8 mouse cellular contexts compared by ENCODE assay signal in genomic region chr1:184844326-184845066, GRCm38 (mm10). TPM values are rescaled to one million over a fixed set of nuclear protein-coding genes. Genes with fewer than 3 reads are reported as not detected.
DNase-seq lines count a peak whose midpoint lies in the region; ATAC-seq and TF ChIP-seq lines count a peak whose summit lies in the region.

No protein-coding gene starts in this region.

- no peak for ATAC-seq in forebrain, embryonic 13.5 days
- no peak for ATAC-seq in intestine, embryonic 16.5 days
- no peak for ATAC-seq in stomach, embryonic 14.5 days (ENCODE audit: insufficient number of reproducible peaks, insufficient read depth, low FRiP score, low read depth)

- peak overlapping the region; percentile 79 for H3K4me3 ChIP-seq in ES-Bruce4 (ENCODE audit: low read depth, low read length)
- H3K4me3 ChIP-seq in forebrain, embryonic 13.5 days: peak overlapping the region; percentile 82
- H3K4me3 ChIP-seq in intestine, embryonic 16.5 days (ENCODE audit: low read length): peak overlapping the region; percentile 86
- H3K4me3 ChIP-seq in stomach, embryonic 14.5 days (ENCODE audit: low read depth, low read length): peak overlapping the region; percentile 85

- 24% methylated on average over 15 of the region's 15 CpGs for WGBS in forebrain, embryonic 13.5 days
- WGBS in intestine, embryonic 16.5 days: 16% methylated on average over 15 of the region's 15 CpGs
- WGBS in stomach, embryonic 14.5 days: 18% methylated on average over 15 of the region's 15 CpGs

- no peak for TF ChIP-seq POLR2A in ES-Bruce4 (IDR thresholded peaks at IDR 0.05; ENCODE audit: insufficient read depth, low read length)

- H3K27ac ChIP-seq in ES-Bruce4 (ENCODE audit: insufficient read depth, low read length): no peak overlapping the region
- no peak overlapping the region for H3K27ac ChIP-seq in forebrain, embryonic 13.5 days
- H3K27ac ChIP-seq in intestine, embryonic 16.5 days (ENCODE audit: low read length): peak overlapping the region; percentile 96
- peak overlapping the region; percentile 35; the same call in 1 of the 2 replicates for H3K27ac ChIP-seq in stomach, embryonic 14.5 days (ENCODE audit: low read length)

- peak overlapping the region; percentile 47 for H3K9ac ChIP-seq in ES-Bruce4 (ENCODE audit: low read depth, poor library complexity, severe bottlenecking)
- peak overlapping the region; percentile 83 for H3K9ac ChIP-seq in forebrain, embryonic 13.5 days
- H3K9ac ChIP-seq in intestine, embryonic 16.5 days (ENCODE audit: low read depth, low read length): peak overlapping the region; percentile 93
- 0 out of 2 replicates have a peak overlapping the region, but pooled peaks have one; percentile 21 for H3K9ac ChIP-seq in stomach, embryonic 14.5 days (replicated peaks; ENCODE audit: low read depth, low read length)

- DNase-seq in embryo, embryonic 11 days: peak; percentile 23
- no peak for DNase-seq in embryo, embryonic 10.5 days (ENCODE audit: low spot score)
- peak; percentile 76 for DNase-seq in lung, postnatal 10 days
- DNase-seq in right cerebral cortex, postnatal 14 days: no peak

- no peaks in the 10 kb centered on the region for H3K27me3 ChIP-seq in ES-Bruce4 (ENCODE audit: control insufficient read depth, insufficient read depth, low read length, poor library complexity, severe bottlenecking)
- H3K27me3 ChIP-seq in forebrain, embryonic 13.5 days: peaks cover 30% of the 10 kb centered on the region; the same call in 1 of the 2 replicates
- no peaks in the 10 kb centered on the region for H3K27me3 ChIP-seq in intestine, embryonic 16.5 days (replicated peaks; ENCODE audit: control insufficient read depth, insufficient read depth, low read length)
- no peaks in the 10 kb centered on the region for H3K27me3 ChIP-seq in stomach, embryonic 14.5 days (ENCODE audit: control insufficient read depth, insufficient read depth, low read length)

- TF ChIP-seq CTCF in ES-Bruce4 (IDR thresholded peaks at IDR 0.05; ENCODE audit: low read depth, low read length): no peak

- no peak for TF ChIP-seq EP300 in ES-Bruce4 (IDR thresholded peaks at IDR 0.05; ENCODE audit: insufficient read depth, low read depth, low read length)

- no peaks in the 10 kb centered on the region for H3K9me3 ChIP-seq in ES-Bruce4 (replicated peaks; ENCODE audit: control insufficient read depth, insufficient read depth, low read length, poor library complexity, severe bottlenecking)
- no peaks in the 10 kb centered on the region for H3K9me3 ChIP-seq in forebrain, embryonic 13.5 days (replicated peaks)
- H3K9me3 ChIP-seq in intestine, embryonic 16.5 days (ENCODE audit: control insufficient read depth, low read length): no peaks in the 10 kb centered on the region
- no peaks in the 10 kb centered on the region for H3K9me3 ChIP-seq in stomach, embryonic 14.5 days (ENCODE audit: control insufficient read depth, low read depth, low read length)

- peak overlapping the region; percentile 85 for H3K4me2 ChIP-seq in forebrain, embryonic 13.5 days
- H3K4me2 ChIP-seq in intestine, embryonic 16.5 days (ENCODE audit: low read depth, low read length): peak overlapping the region; percentile 88
- peak overlapping the region; percentile 91 for H3K4me2 ChIP-seq in stomach, embryonic 14.5 days (replicated peaks; ENCODE audit: low read depth, low read length)

- no peaks in the 10 kb centered on the region for H3K4me1 ChIP-seq in ES-Bruce4 (ENCODE audit: control insufficient read depth, insufficient read depth, low read length)
- H3K4me1 ChIP-seq in forebrain, embryonic 13.5 days: peaks cover 30% of the 10 kb centered on the region
- peaks cover 18% of the 10 kb centered on the region for H3K4me1 ChIP-seq in intestine, embryonic 16.5 days (ENCODE audit: control insufficient read depth, insufficient read depth, low read length)
- H3K4me1 ChIP-seq in stomach, embryonic 14.5 days (ENCODE audit: control insufficient read depth, insufficient read depth, low read length): peaks cover 4% of the 10 kb centered on the region; the same call in 1 of the 2 replicates

- no peaks in the 10 kb centered on the region for H3K36me3 ChIP-seq in ES-Bruce4 (ENCODE audit: control insufficient read depth, insufficient read depth, low read length, poor library complexity, severe bottlenecking)
- H3K36me3 ChIP-seq in forebrain, embryonic 13.5 days (ENCODE audit: poor library complexity, severe bottlenecking): 0 out of 2 replicates have a peak, but pooled peaks cover 6% of the 10 kb centered on the region
- H3K36me3 ChIP-seq in intestine, embryonic 16.5 days (ENCODE audit: control insufficient read depth, insufficient read depth, low read length): peaks cover 4% of the 10 kb centered on the region; the same call in 1 of the 2 replicates
- H3K36me3 ChIP-seq in stomach, embryonic 14.5 days (ENCODE audit: control insufficient read depth, insufficient read depth, low read length): no peaks in the 10 kb centered on the region

RNA-seq across cellular contexts. Expression of gene Marc2, which starts 1.8 kb away (rescaled TPM):
- 70.9 and 77.4 TPM in 2 replicates for polyA plus RNA-seq in ES-Bruce4 (2011; ENCODE audit: insufficient read depth, insufficient read length, low read depth, missing spikeins)
- polyA plus RNA-seq in forebrain, embryonic 13.5 days (2015; fragmentation: Nextera tagmentation; extraction: Ambion mirVana): 100 and 103 TPM in 2 replicates
- 404 and 475 TPM in 2 replicates for polyA plus RNA-seq in intestine, embryonic 16.5 days (2015; fragmentation: Nextera tagmentation; extraction: Ambion mirVana)
- 174 and 197 TPM in 2 replicates for polyA plus RNA-seq in stomach, embryonic 14.5 days (2014; fragmentation: Nextera tagmentation; extraction: Ambion mirVana)

RNA-seq across cellular contexts. Expression of gene Marc1, which starts 33.4 kb away (rescaled TPM):
- not detected in 2 replicates for polyA plus RNA-seq in ES-Bruce4 (2011; ENCODE audit: insufficient read depth, insufficient read length, low read depth, missing spikeins)
- 0.22 TPM in 1 of 2 replicates, not detected in the other for polyA plus RNA-seq in forebrain, embryonic 13.5 days (2015; fragmentation: Nextera tagmentation; extraction: Ambion mirVana)
- 1.1 and 1.5 TPM in 2 replicates for polyA plus RNA-seq in intestine, embryonic 16.5 days (2015; fragmentation: Nextera tagmentation; extraction: Ambion mirVana)
- 0.20 TPM in 1 of 2 replicates, not detected in the other for polyA plus RNA-seq in stomach, embryonic 14.5 days (2014; fragmentation: Nextera tagmentation; extraction: Ambion mirVana)

RNA-seq across cellular contexts. Expression of gene C130074G19Rik, which starts 38.5 kb away (rescaled TPM):
- 4.8 and 6.2 TPM in 2 replicates for polyA plus RNA-seq in ES-Bruce4 (2011; ENCODE audit: insufficient read depth, insufficient read length, low read depth, missing spikeins)
- polyA plus RNA-seq in forebrain, embryonic 13.5 days (2015; fragmentation: Nextera tagmentation; extraction: Ambion mirVana): 0.89 and 1.0 TPM in 2 replicates
- polyA plus RNA-seq in intestine, embryonic 16.5 days (2015; fragmentation: Nextera tagmentation; extraction: Ambion mirVana): 1.8 and 2.0 TPM in 2 replicates
- 1.9 and 2.1 TPM in 2 replicates for polyA plus RNA-seq in stomach, embryonic 14.5 days (2014; fragmentation: Nextera tagmentation; extraction: Ambion mirVana)

Comparison
In these comparisons a context has a peak if more than half of its experiments do, and no peak if none do; other contexts are left out.
1. DNase-seq: peak in embryo, embryonic 11 days (single experiment) and lung, postnatal 10 days (single experiment); none in embryo, embryonic 10.5 days (single experiment) and right cerebral cortex, postnatal 14 days (single experiment).
2. H3K27ac ChIP-seq: peak in intestine, embryonic 16.5 days (single experiment) and stomach, embryonic 14.5 days (single experiment); none in ES-Bruce4 (single experiment) and forebrain, embryonic 13.5 days (single experiment).
3. H3K9ac ChIP-seq: peak in every context shown above with its lines; median percentile 93 in intestine, embryonic 16.5 days; 83 in forebrain, embryonic 13.5 days; 47 in ES-Bruce4; 21 in stomach, embryonic 14.5 days.
4. Peak in every context shown above with its lines, with median percentiles within 50 percentile points of each other: H3K4me3 ChIP-seq and H3K4me2 ChIP-seq.